Mouse (Mus musculus) layer of hippocampus, postnatal 10 days (tissue): ENCODE measurements around the gene Apmap. TPM values are rescaled to one million over a fixed set of nuclear protein-coding genes. Genes with fewer than 3 reads are reported as not detected.

ENCODE experiments used
- total RNA-seq, 2 experiments: library from RNA; stranded (reverse); gene quantifications; 2 replicates each; pipeline ENCODE4 v1.2.3; 2021

The Apmap gene
- total RNA-seq, 2 experiments from 2014 or later: 48.9 to 53.0 TPM

Other genes starting within 250 kb of the Apmap start
- gene 3300002I08Rik, start 245.8 kb downstream of the Apmap start, total RNA-seq: 10 to 100 TPM; 10.7 to 12.3 TPM
- gene Zfp442, start 157.1 kb downstream of the Apmap start, total RNA-seq: 1 to 10 TPM; 7.6 to 8.6 TPM
- gene Zfp345, start 123.5 kb downstream of the Apmap start, total RNA-seq: under 1 TPM; 0.25 to 0.66 TPM
- gene Cst7, start 38.2 kb downstream of the Apmap start, total RNA-seq: not detected
- gene Acss1, start 59.9 kb upstream of the Apmap start, total RNA-seq: 10 to 100 TPM; 19.5 to 21.9 TPM
- gene Vsx1, start 80.8 kb upstream of the Apmap start, total RNA-seq: under 1 TPM; 0.09 to 0.30 TPM
- 10 to 100 TPM; 73.1 to 74.9 TPM for gene Entpd6, start 140.5 kb upstream of the Apmap start, total RNA-seq
- 100 to 1,000 TPM; 190 to 196 TPM for gene Pygb, start 178.2 kb upstream of the Apmap start, total RNA-seq